Mouse (Mus musculus): Measurements from ENCODE around the gene Fscn1.

DNA sequence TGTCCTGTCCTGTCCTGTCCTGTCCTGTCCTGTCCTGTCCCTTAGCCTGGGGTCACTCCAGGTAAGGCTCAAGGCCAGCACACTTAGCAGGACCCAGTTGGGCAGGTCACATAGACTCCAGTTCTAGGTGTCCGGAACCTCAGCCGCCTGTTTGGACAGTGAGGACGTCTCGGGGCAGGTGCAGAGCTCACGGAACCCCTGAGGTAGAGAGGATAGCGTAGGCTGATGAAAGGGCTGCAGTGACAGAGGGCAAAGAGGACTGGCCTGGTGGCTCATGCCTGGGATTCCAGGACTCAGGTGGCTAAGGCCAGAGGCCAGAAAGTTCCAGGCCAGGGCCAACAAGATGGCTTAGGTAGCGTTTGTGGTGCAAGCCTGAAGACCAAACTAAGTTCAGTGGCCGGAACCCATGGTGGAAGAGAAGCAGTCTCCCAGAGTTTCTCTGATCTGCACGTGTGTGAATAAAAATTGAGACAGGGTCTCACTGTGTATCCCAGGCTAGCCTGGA, 28.9 kb upstream of the Fscn1 start:
- TF ChIP-seq CTCF (conservative IDR thresholded peaks at IDR 0.05; ENCODE audit: low read length) = no peak
- no peak for TF ChIP-seq POU5F1 (IDR thresholded peaks at IDR 0.05; ENCODE audit: borderline replicate concordance, low read length)
- TF ChIP-seq NANOG (IDR thresholded peaks at IDR 0.05; ENCODE audit: borderline replicate concordance, low read length) = no peak
